Mouse (Mus musculus): ENCODE data around the gene Dnmbp.

Dnmbp gene

GRCm38 (mm10) chr19:43879401-43880212 lies 60.4 kb downstream of the Dnmbp start:
- DNase-seq (ENCODE audit: low read depth, low spot score): peak; percentile 68

- DNase-seq (ENCODE audit: low read depth, low spot score): peak; percentile 60
These were observed 61.6 kb downstream of the Dnmbp start for GRCm38 (mm10) chr19:43878111-43879092.

- no peak for DNase-seq (ENCODE audit: low read depth, low spot score)
These were observed 62.6 kb downstream of the Dnmbp start for GRCm38 (mm10) chr19:43877364-43877763.

GRCm38 (mm10) chr19:43875996-43876395 lies 64.0 kb downstream of the Dnmbp start:
- DNase-seq (ENCODE audit: low read depth, low spot score): no peak

- no peak for DNase-seq (ENCODE audit: low read depth, low spot score)
These were observed 65.6 kb downstream of the Dnmbp start for GRCm38 (mm10) chr19:43874351-43874750.

GRCm38 (mm10) chr19:43870418-43870817 lies 69.6 kb downstream of the Dnmbp start:
- no peak for DNase-seq (ENCODE audit: low read depth, low spot score)

- DNase-seq (ENCODE audit: low read depth, low spot score): peak; percentile 72
These were observed 82.6 kb downstream of the Dnmbp start for GRCm38 (mm10) chr19:43857347-43857746.

- no peak for DNase-seq (ENCODE audit: low read depth, low spot score)
These were observed 87.0 kb downstream of the Dnmbp start for GRCm38 (mm10) chr19:43852837-43853545.

GRCm38 (mm10) chr19:43851996-43852630 lies 87.9 kb downstream of the Dnmbp start:
- peak; percentile 74 for DNase-seq (ENCODE audit: low read depth, low spot score)

- no peak for DNase-seq (ENCODE audit: low read depth, low spot score)
These were observed 90.0 kb downstream of the Dnmbp start for GRCm38 (mm10) chr19:43850026-43850425.

- no peak for DNase-seq (ENCODE audit: low read depth, low spot score)
These were observed 92.0 kb downstream of the Dnmbp start for GRCm38 (mm10) chr19:43847966-43848365.

GRCm38 (mm10) chr19:43847056-43847455 lies 92.9 kb downstream of the Dnmbp start:
- DNase-seq (ENCODE audit: low read depth, low spot score): no peak

- no peak for DNase-seq (ENCODE audit: low read depth, low spot score)
These were observed 94.6 kb downstream of the Dnmbp start for GRCm38 (mm10) chr19:43845331-43845908.

- DNase-seq (ENCODE audit: low read depth, low spot score): peak; percentile 10
These were observed 96.8 kb downstream of the Dnmbp start for GRCm38 (mm10) chr19:43843184-43843583.

GRCm38 (mm10) chr19:43832425-43833069 lies 107.4 kb downstream of the Dnmbp start:
- peak; percentile 73 for DNase-seq (ENCODE audit: low read depth, low spot score)

- DNase-seq (ENCODE audit: low read depth, low spot score): no peak
These were observed 113.1 kb downstream of the Dnmbp start for GRCm38 (mm10) chr19:43826855-43827254.

- DNase-seq (ENCODE audit: low read depth, low spot score): peak; percentile 47
These were observed 124.2 kb downstream of the Dnmbp start for GRCm38 (mm10) chr19:43815661-43816414.

- DNase-seq (ENCODE audit: low read depth, low spot score): no peak
These were observed 126.7 kb downstream of the Dnmbp start for GRCm38 (mm10) chr19:43813315-43813714.

GRCm38 (mm10) chr19:43811419-43811818 lies 128.6 kb downstream of the Dnmbp start:
- no peak for DNase-seq (ENCODE audit: low read depth, low spot score)

- DNase-seq (ENCODE audit: low read depth, low spot score): no peak
These were observed 130.7 kb downstream of the Dnmbp start for GRCm38 (mm10) chr19:43809331-43809730.

All from brain, adult 2 months (tissue).